Mouse (Mus musculus) lung, postnatal 0 days (tissue): ENCODE results near the gene Olfr520.

Source experiments
- CTCF ChIP-seq: IDR thresholded peaks from 2 replicates; pipeline ENCODE4 v1.5.1; 2016; ENCODE audit warnings: antibody characterized with exemption, mild to moderate bottlenecking
- EP300 ChIP-seq: IDR thresholded peaks from 2 replicates; pipeline ENCODE4 v1.6.1; 2016; ENCODE audit warnings: antibody characterized with exemption, mild to moderate bottlenecking, control low read depth

DNA sequence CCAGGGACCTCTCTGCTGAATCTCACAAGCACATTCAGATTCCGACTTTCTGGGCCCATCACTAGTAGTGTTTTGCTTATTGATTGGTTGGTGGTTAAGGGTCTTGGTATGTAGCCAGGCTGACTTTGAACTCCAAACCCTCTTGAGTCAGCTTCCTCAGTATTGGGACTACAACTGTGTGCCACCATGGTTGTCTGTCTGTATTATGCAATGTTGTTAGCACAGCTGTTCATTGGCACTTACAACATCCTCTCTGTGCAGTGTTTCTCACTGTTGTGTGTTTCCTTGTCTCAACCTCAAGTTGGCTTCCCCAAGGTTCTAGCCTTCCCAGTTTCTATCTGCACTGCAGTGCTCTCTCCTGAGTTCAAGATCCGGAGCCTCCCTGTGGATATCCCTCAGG lies 13.5 kb upstream of the Olfr520 start:
- TF ChIP-seq CTCF (no peak), EP300 (no peak)
